Mouse (Mus musculus): Measurements from ENCODE around the gene Riiad1. TPM values are rescaled to one million over a fixed set of nuclear protein-coding genes. Genes with fewer than 3 reads are reported as not detected.

Riiad1 gene
- total and polyA plus RNA-seq, 3 experiments = 0.64 TPM; not detected in 2

- Histone ChIP-seq H3K36me3 (ENCODE audit: control insufficient read depth in 1 of 2, insufficient read depth in 2 of 2, low read length in 2 of 2) (peaks cover 0 to 3% of the 10 kb centered on the region in 2 experiments; a peak in 1 of 4 replicates), H3K27me3 (ENCODE audit: control insufficient read depth in 1 of 2, insufficient read depth in 2 of 2, low read length in 2 of 2) (no peaks in the 10 kb centered on the region), H3K9me3 (replicated peaks; ENCODE audit: insufficient read depth, low read length) (no peaks in the 10 kb centered on the region), H3K27ac (ENCODE audit: control insufficient read depth, low read depth, low read length) (no peak overlapping the region), H3K9ac (ENCODE audit: control insufficient read depth, low read depth, low read length, poor library complexity, severe bottlenecking) (no peak overlapping the region), H3K4me1 (ENCODE audit: control insufficient read depth in 1 of 2, insufficient read depth in 2 of 2, low read length in 2 of 2) (0 out of 4 replicates have a peak, but pooled peaks cover 0 to 2% of the 10 kb centered on the region in 2 experiments), H3K4me3 (ENCODE audit: control insufficient read depth in 1 of 2, insufficient read depth in 1 of 2, low read depth in 2 of 2, low read length in 2 of 2) (no peak overlapping the region), H3K79me2 (ENCODE audit: control insufficient read depth, insufficient read depth, low read length, poor library complexity) (no peaks in the 10 kb centered on the region)
- no peak for TF ChIP-seq ZNF384 (IDR thresholded peaks at IDR 0.05; ENCODE audit: low read depth, low read length)
- no peak for TF ChIP-seq GATA1 (IDR thresholded peaks at IDR 0.05; ENCODE audit: low read depth, low read length)
- no peak for TF ChIP-seq USF2 (IDR thresholded peaks at IDR 0.05; ENCODE audit: borderline replicate concordance in 1 of 2, insufficient read depth in 1 of 2, low read depth in 1 of 2, low read length in 2 of 2)
- no peak for TF ChIP-seq TCF12 (IDR thresholded peaks at IDR 0.05; ENCODE audit: low read depth, low read length)
- TF ChIP-seq ZC3H11A (IDR thresholded peaks at IDR 0.05; ENCODE audit: low read depth, low read length) = no peak
- no peak for TF ChIP-seq RAD21 (IDR thresholded peaks at IDR 0.05; ENCODE audit: low read depth, low read length)
- no peak for TF ChIP-seq MXI1 (IDR thresholded peaks at IDR 0.05; ENCODE audit: low read depth, low read length)
- no peak for TF ChIP-seq MAZ (IDR thresholded peaks at IDR 0.05; ENCODE audit: low read depth, low read length)
- no peak for TF ChIP-seq CHD1 (IDR thresholded peaks at IDR 0.05; ENCODE audit: low read depth, low read length)
- no peak for TF ChIP-seq CTCF (IDR thresholded peaks at IDR 0.05 in 2 of 3, conservative IDR thresholded peaks at IDR 0.05 in 1 of 3; ENCODE audit: control insufficient read depth in 1 of 3, insufficient read depth in 1 of 3, low read depth in 2 of 3, low read length in 3 of 3, poor library complexity in 1 of 3, severe bottlenecking in 1 of 3)
- no peak for TF ChIP-seq JUND (IDR thresholded peaks at IDR 0.05; ENCODE audit: low read depth, low read length)
- no peak for DNase-seq (ENCODE audit: low read depth, low spot score)
Measured at GRCm38 (mm10) chr3:94459834-94460233, 20.3 kb downstream of the Riiad1 start.

- H3K4me3 ChIP-seq (ENCODE audit: control insufficient read depth in 1 of 2, insufficient read depth in 1 of 2, low read depth in 2 of 2, low read length in 2 of 2) = peak overlapping the region in 1 of 2 experiments; percentile 36; a peak in 2 of 4 replicates
- no peaks in the 10 kb centered on the region for H3K79me2 ChIP-seq (ENCODE audit: control insufficient read depth, insufficient read depth, low read length, poor library complexity)
- no peak for TF ChIP-seq CHD1 (IDR thresholded peaks at IDR 0.05; ENCODE audit: low read depth, low read length)
- TF ChIP-seq TCF12 (IDR thresholded peaks at IDR 0.05; ENCODE audit: low read depth, low read length) = no peak
- TF ChIP-seq CTCF (IDR thresholded peaks at IDR 0.05 in 2 of 3, conservative IDR thresholded peaks at IDR 0.05 in 1 of 3; ENCODE audit: control insufficient read depth in 1 of 3, insufficient read depth in 1 of 3, low read depth in 2 of 3, low read length in 3 of 3, poor library complexity in 1 of 3, severe bottlenecking in 1 of 3) = no peak
- H3K27ac ChIP-seq (ENCODE audit: control insufficient read depth, low read depth, low read length) = no peak overlapping the region
- H3K9me3 ChIP-seq (replicated peaks; ENCODE audit: insufficient read depth, low read length) = no peaks in the 10 kb centered on the region
- peaks cover 0 to 3% of the 10 kb centered on the region in 2 experiments; a peak in 1 of 4 replicates for H3K36me3 ChIP-seq (ENCODE audit: control insufficient read depth in 1 of 2, insufficient read depth in 2 of 2, low read length in 2 of 2)
- H3K27me3 ChIP-seq (ENCODE audit: control insufficient read depth in 1 of 2, insufficient read depth in 2 of 2, low read length in 2 of 2) = no peaks in the 10 kb centered on the region
- 0 out of 4 replicates have a peak, but pooled peaks cover 0 to 2% of the 10 kb centered on the region in 2 experiments for H3K4me1 ChIP-seq (ENCODE audit: control insufficient read depth in 1 of 2, insufficient read depth in 2 of 2, low read length in 2 of 2)
- H3K9ac ChIP-seq (ENCODE audit: control insufficient read depth, low read depth, low read length, poor library complexity, severe bottlenecking) = no peak overlapping the region
- no peak for DNase-seq (ENCODE audit: low read depth, low spot score)
Measured at GRCm38 (mm10) chr3:94457055-94457454, 23.1 kb downstream of the Riiad1 start.

- DNase-seq (ENCODE audit: low read depth, low spot score) = peak; percentile 97
- H3K9ac ChIP-seq (ENCODE audit: control insufficient read depth, low read depth, low read length, poor library complexity, severe bottlenecking) = peak overlapping the region; percentile 35; the same call in 1 of the 2 replicates
- H3K79me2 ChIP-seq (ENCODE audit: control insufficient read depth, insufficient read depth, low read length, poor library complexity) = no peaks in the 10 kb centered on the region
- peaks cover 0 to 3% of the 10 kb centered on the region in 2 experiments; a peak in 1 of 4 replicates for H3K36me3 ChIP-seq (ENCODE audit: control insufficient read depth in 1 of 2, insufficient read depth in 2 of 2, low read length in 2 of 2)
- H3K27me3 ChIP-seq (ENCODE audit: control insufficient read depth in 1 of 2, insufficient read depth in 2 of 2, low read length in 2 of 2) = no peaks in the 10 kb centered on the region
- H3K4me1 ChIP-seq (ENCODE audit: control insufficient read depth in 1 of 2, insufficient read depth in 2 of 2, low read length in 2 of 2) = 0 out of 4 replicates have a peak, but pooled peaks cover 0 to 2% of the 10 kb centered on the region in 2 experiments
- no peak overlapping the region for H3K27ac ChIP-seq (ENCODE audit: control insufficient read depth, low read depth, low read length)
- peak overlapping the region; percentile 36 to 44 for H3K4me3 ChIP-seq (ENCODE audit: control insufficient read depth in 1 of 2, insufficient read depth in 1 of 2, low read depth in 2 of 2, low read length in 2 of 2)
- no peaks in the 10 kb centered on the region for H3K9me3 ChIP-seq (replicated peaks; ENCODE audit: insufficient read depth, low read length)
- TF ChIP-seq HCFC1 (IDR thresholded peaks at IDR 0.05; ENCODE audit: low read depth, low read length) (peak; percentile 67), SIN3A (IDR thresholded peaks at IDR 0.05; ENCODE audit: low read length) (peak; percentile 89), E2F4 (IDR thresholded peaks at IDR 0.05; ENCODE audit: borderline replicate concordance, low read depth, low read length) (no peak), NRF1 (IDR thresholded peaks at IDR 0.05; ENCODE audit: insufficient read depth, low read depth, low read length, poor library complexity, severe bottlenecking) (0 out of 2 replicates have a peak, but pooled peaks have one; percentile 10), POLR2AphosphoS2 (IDR thresholded peaks at IDR 0.05; ENCODE audit: low read length) (no peak), SMC3 (IDR thresholded peaks at IDR 0.05; ENCODE audit: low read depth, low read length) (peak; percentile 99), KAT2A (conservative IDR thresholded peaks at IDR 0.05; ENCODE audit: low read depth, low read length) (no peak), ELF1 (IDR thresholded peaks at IDR 0.05; ENCODE audit: low read depth, low read length) (peak; percentile 20; the same call in 1 of the 2 replicates), TCF12 (IDR thresholded peaks at IDR 0.05; ENCODE audit: low read depth, low read length) (peak; percentile 37; the same call in 1 of the 2 replicates), RCOR1 (IDR thresholded peaks at IDR 0.05; ENCODE audit: low read depth, low read length) (no peak), ZKSCAN1 (IDR thresholded peaks at IDR 0.05; ENCODE audit: low read depth, low read length) (no peak), BHLHE40 (IDR thresholded peaks at IDR 0.05; ENCODE audit: borderline replicate concordance, low read depth, low read length) (peak; percentile 69), MYC (IDR thresholded peaks at IDR 0.05; ENCODE audit: low read depth, low read length) (peak; percentile 62; the same call in 1 of the 2 replicates), MAFK (IDR thresholded peaks at IDR 0.05; ENCODE audit: borderline replicate concordance, low read depth, low read length) (no peak)
Measured at GRCm38 (mm10) chr3:94456529-94457000, 23.6 kb downstream of the Riiad1 start.
